Mouse (Mus musculus) erythroblast, adult 5-6 weeks (primary cell): Measurements from ENCODE around the gene Atp2b2. TPM values are rescaled to one million over a fixed set of nuclear protein-coding genes. Genes with fewer than 3 reads are reported as not detected.

ENCODE experiments used
- ATAC-seq: replicated peaks from 2 replicates; pipeline ENCODE4 v1.8.0; 2016; ENCODE audit warnings: moderate number of reproducible peaks, mild to moderate bottlenecking, moderate TSS enrichment, inconsistent platforms; ENCODE audit not compliant: poor library complexity, low FRiP score, severe bottlenecking
- total RNA-seq, 2 experiments: library from RNA; stranded (forward) in 1 of 2; stranded (reverse) in 1 of 2; fragments of 150-400 nt in 1 of 2; fragments of 200-764, 138-1000 nt in 1 of 2; gene quantifications; 2 replicates each; pipeline versions ENCODE4 v1.2.3 to v1.2.4; 2015 to 2017; ENCODE audit warnings: low replicate concordance in 2 of 2

Gene Atp2b2
- total RNA-seq, 2 experiments from 2014 or later, result under 0.01 TPM; not detected in 1

GRCm38 (mm10) chr6:113896023-113896422, 146.4 kb downstream of the Atp2b2 start:
- ATAC-seq, result no peak

- no peak for ATAC-seq
These were observed 148.4 kb downstream of the Atp2b2 start for GRCm38 (mm10) chr6:113894008-113894407.

GRCm38 (mm10) chr6:113892091-113892674, 150.2 kb downstream of the Atp2b2 start:
- ATAC-seq, result no peak

DNA sequence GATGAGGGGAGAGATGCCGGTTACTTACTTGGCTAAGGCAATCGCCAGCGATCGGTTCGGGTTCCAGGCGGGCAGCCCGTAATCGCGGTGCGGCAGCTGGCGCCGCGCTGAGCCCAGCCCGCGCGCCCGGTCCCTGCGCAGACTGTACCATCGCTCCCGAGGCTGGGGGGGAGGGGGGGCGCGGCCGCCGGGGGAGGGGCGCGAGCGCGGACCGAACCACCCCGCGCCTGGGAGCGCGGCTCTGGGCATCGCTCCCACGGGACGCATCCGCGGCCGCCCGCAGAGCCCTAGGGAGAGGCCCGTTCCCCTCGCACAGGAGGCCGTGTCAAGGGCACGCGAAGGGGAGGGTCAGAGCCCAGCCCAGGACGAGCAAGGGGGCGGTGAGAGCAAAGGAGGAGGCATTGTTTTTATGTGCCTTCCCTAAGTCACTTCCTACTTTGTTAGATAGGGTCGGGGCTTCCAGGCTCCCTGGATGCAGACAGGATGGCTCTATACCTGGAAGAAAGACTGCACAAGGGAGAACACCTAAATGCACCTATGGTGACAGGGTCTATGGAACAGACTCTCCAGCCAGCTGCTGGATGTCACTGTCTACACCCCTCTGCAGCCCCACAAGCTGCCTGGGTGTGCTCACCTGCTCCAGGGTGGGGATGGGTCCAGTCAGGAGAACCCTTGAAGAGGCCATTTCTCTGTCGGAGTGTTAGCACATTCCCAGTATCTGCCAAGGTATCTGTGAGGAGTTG, 151.0 kb downstream of the Atp2b2 start:
- no peak for ATAC-seq

GRCm38 (mm10) chr6:113890858-113891213, 151.6 kb downstream of the Atp2b2 start:
- ATAC-seq, result no peak

DNA sequence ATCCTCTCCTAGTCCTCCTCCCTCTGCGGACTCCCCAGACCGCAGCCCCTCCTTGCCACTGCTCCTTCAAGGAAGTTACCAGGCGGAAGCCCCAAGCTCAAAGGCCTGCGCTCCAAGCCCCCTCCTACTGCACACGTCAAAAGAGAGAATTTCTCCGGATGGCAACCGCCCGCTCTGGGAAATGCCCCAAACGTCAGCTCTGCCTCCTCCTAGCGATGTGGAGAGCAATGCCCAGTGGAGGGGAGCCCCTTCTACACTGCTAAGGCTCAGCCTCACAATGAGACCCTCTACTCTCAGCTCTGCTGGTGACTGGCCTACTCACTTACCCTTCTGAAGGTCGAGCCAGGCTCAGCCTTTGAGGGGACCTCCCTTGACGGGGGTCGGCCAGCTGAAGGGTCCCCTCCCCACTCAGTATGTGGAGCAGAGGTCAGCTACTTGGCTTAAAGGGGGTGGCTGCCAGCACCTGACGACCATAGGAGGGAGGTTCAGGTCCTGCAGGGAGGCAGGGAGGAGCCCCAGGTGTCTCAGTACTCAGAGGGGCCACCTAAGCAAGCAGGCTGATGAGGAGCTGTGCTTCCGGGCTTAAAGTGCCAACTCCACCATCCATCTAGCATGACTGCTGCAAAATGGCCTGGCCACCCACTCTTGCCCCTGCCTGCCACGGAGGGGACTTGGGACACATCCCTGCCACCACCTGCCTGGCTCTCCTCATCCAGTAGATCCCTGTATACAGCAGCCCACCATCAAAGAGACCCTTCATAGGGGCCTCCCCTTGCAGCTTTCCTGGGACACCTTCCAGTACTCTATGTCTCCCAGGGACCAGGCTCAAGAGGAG, 152.2 kb downstream of the Atp2b2 start:
- no peak for ATAC-seq

DNA sequence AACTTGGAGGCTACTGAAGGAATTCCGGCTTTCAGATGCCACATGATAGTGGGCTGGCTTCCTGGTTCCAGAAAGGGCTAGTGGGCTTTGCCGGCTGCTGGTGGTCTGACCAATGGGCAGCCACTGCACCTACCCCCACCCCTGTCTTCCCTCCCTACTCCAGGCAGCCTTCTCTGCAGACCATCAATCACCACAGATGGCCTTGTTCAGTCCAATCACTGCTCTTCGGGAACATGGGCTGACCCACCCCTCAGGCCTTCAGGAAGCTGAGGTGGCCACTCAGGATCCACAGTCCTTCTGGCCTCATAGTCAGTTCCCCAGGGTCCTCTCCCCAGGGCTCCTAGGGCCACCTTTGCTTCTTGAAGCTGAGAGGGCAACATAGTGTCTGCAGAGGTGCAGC, 153.2 kb downstream of the Atp2b2 start:
- ATAC-seq, result no peak

- ATAC-seq, result no peak
These were observed 155.5 kb downstream of the Atp2b2 start for GRCm38 (mm10) chr6:113886886-113887285.

DNA sequence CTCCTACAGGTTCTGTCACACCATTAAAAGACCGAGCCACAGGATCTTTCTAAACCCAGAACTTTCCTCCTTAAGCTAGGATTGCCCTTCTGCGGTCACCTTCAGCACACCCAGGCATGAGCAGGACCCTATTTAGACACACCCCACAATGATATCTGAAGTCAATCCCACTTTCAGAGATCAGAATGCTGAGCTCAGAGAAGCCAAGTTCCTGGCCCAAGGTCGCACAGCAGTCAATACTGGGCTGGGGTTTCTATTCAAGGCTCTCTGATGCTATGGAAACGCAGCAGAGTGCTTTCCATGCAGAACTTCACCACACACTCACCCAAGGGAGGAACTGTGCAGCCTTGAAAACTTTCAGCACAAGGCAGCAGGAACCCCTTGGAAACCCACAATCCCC, 157.6 kb downstream of the Atp2b2 start:
- ATAC-seq, result no peak

- ATAC-seq, result no peak
These were observed 159.2 kb downstream of the Atp2b2 start for GRCm38 (mm10) chr6:113883225-113883624.

DNA sequence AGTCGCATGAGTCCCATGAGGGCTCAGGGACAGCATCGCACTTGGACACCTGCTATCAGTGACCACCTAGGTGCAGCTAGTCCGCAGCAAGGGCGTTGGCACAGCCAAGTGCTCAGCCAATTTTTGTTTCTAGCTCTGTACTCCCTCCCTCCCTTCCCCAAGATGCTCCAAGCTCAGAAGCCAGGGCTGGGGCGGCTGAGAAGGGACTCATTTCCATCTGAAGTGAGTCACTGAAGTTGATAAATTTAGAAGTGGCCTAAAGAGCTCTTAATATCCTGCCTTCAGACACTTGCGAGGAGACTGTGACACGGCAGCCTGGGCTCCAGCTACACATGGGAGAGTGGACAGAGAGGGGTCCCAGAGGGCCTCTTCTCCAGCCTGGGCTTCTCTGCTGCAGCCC, 160.0 kb downstream of the Atp2b2 start:
- no peak for ATAC-seq

GRCm38 (mm10) chr6:113881561-113882243, 160.7 kb downstream of the Atp2b2 start:
- ATAC-seq, result no peak

DNA sequence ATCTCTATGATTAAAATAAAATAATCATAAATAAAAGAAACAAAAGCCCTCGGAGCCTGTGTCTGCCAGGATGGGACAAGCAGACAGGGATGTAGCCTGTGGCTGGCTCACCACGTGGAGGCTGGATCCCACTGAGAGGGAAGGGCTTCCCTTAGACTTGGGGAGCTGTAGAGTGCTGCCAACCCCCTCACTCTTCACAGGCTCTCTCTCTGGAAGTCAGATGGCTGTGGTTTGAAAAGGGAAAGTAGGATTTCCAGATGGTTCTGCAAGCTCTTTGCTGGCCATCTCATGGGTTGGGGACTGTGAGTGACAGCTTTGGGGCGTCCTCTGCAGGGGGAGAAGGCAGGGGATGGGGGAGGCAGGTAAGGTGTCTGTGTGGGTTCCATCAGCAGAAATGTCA, 163.0 kb downstream of the Atp2b2 start:
- no peak for ATAC-seq

- no peak for ATAC-seq
These were observed 163.8 kb downstream of the Atp2b2 start for GRCm38 (mm10) chr6:113878510-113879128.

DNA sequence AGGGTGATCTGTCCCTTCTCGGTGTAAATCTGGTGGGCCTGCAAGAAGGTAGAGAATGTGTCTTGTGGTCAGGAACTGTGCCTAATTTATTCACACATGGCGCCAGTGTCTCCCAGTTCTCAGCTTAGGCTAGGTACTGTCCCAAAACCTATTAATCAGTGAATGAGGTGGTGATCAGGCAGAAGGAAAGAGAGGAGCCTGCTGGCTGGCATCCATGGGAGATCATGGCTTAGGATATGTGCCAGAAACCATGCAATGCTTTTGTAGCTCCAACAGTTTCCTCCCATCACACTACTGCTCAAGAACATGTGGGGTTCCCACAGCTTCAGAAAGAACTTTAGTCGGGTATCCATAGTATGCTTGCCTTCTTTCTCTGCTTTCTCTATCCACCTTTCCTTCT, 165.8 kb downstream of the Atp2b2 start:
- ATAC-seq, result no peak

- no peak for ATAC-seq
These were observed 167.2 kb downstream of the Atp2b2 start for GRCm38 (mm10) chr6:113875201-113875600.

GRCm38 (mm10) chr6:113872654-113873053, 169.8 kb downstream of the Atp2b2 start:
- no peak for ATAC-seq

GRCm38 (mm10) chr6:113870775-113871174, 171.6 kb downstream of the Atp2b2 start:
- ATAC-seq, result no peak

DNA sequence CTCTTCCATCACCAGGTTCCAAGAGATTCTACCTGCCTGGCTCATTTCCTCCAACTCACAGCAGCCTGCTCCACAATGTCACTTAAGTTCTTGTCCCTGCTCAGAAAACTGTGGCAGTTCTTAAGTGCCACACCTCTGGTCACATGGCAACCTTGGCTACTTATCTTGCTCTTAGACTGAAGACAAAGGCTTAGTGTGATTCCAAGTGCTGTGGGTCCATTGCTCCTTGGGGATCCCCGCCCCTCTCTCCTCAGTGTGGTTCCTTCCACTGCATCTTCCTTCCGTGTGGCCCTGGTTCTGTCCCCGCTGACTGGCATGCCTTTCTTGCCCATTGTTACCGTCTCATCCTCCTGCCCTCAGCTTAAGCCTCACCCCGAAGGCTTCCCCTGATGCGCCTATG, 173.9 kb downstream of the Atp2b2 start:
- ATAC-seq, result no peak

- no peak for ATAC-seq
These were observed 176.7 kb downstream of the Atp2b2 start for GRCm38 (mm10) chr6:113865699-113866098.
